Mouse (Mus musculus) thymus, adult 2 months (tissue): ENCODE results near the gene Dirc2.

Experiments
- CTCF ChIP-seq: fragments of 200-500 bp; IDR thresholded peaks from 2 replicates; pipeline ENCODE4 v1.5.1; 2012; ENCODE audit warnings: mild to moderate bottlenecking, control low read depth, low read length, moderate library complexity, borderline replicate concordance; ENCODE audit not compliant: control insufficient read depth, poor library complexity, insufficient read depth; ENCODE audit errors: extremely low read depth
- POLR2A ChIP-seq: fragments of 200-500 bp; IDR thresholded peaks from 2 replicates; pipeline ENCODE4 v1.6.1; 2012; ENCODE audit warnings: mild to moderate bottlenecking, low read length, control low read depth, moderate library complexity; ENCODE audit not compliant: control insufficient read depth, poor library complexity, insufficient read depth; ENCODE audit errors: extremely low read depth

DNA sequence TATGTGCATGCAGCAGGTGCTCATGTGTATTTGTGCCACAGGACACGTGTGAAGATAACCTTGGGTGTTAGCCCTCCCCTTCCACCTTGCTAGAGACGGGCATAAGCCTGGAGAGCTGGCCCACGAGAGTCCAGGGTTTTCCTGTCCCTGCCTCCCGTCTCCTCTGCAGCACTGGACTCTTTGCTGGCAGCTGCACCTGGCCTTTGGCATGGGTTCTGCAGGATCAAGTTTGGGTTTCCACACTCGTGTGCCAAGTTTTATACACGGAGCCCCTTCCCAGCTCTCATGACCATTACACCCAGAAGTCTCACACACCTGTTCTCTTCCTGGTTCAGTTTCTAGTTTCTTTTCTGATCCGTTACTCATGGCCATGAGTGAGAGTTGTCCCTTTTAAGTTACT lies 55.5 kb downstream of the Dirc2 start:
- TF ChIP-seq POLR2A (no peak), CTCF (no peak)
